Mouse (Mus musculus): Measurements from ENCODE around the gene Agfg2.
"Not testable (repeated sequence)": the region's sequence is repeated elsewhere in the genome, so short reads cannot be mapped to it uniquely, and the experiment has no call there.

GRCm38 (mm10) chr5:137720558-137721164 lies 36.1 kb upstream of the Agfg2 start:
- not testable (repeated sequence) for TF ChIP-seq CTCF (conservative IDR thresholded peaks at IDR 0.05; ENCODE audit: low read length); POU5F1 (IDR thresholded peaks at IDR 0.05; ENCODE audit: borderline replicate concordance, low read length); NANOG (IDR thresholded peaks at IDR 0.05; ENCODE audit: borderline replicate concordance, low read length)
